Mouse (Mus musculus): ENCODE results near the gene Slco3a1. TPM values are rescaled to one million over a fixed set of nuclear protein-coding genes. Genes with fewer than 3 reads are reported as not detected.

Slco3a1 gene
- total RNA-seq, 2 experiments from 2014 or later: 52.5 to 56.1 TPM

DNA sequence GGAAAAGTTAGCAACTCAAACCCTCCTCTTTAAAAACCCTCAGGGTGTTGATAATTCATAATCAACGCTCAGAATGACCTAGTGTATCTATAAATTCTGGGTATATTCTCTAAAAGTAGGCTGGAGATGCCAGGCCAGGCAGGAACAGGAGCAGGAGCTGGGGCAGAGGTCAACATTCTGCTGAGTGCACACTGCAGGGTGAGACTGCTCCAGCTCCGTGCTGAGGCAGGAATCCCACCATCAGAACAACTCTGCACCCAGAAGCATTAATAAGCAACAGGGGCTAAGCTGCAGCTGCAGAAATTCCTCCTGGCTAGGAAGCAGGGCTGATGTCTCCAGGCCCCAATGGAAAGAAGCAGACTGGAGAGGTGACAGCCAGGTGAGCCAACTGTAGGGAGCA lies 182.9 kb downstream of the Slco3a1 start:
- intact Hi-C loops (cut with DNase I): loop anchor here (2.0 kb wide), 1 partner anchor 739 kb away; no protein-coding TSS in a partner anchor
- DNase-seq (ENCODE audit: low spot score in 2 of 2): no peak

DNA sequence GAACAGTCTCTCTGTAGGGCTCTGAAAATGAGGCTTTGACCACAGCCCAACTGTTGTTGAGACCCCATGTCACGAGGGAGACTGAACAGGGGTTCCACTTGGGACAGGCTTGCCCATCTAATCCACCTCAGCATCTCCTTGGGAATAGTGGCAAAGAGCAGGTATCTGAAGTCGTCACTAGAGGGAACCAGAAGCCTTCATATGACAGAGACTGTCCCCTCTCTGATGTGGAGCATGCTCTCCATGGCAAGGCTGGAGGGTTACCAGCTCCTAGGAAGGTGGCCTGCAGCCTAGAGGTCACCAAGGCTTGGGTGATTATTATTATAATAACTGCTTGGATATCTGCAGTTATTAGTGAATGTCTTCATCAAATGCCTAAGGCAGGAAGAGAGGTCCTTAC lies 183.4 kb downstream of the Slco3a1 start:
- intact Hi-C loops (cut with DNase I): loop anchor here (2.0 kb wide), 1 partner anchor 740 kb away; no protein-coding TSS in a partner anchor
- peak in 1 of 2 experiments; percentile 67 for DNase-seq (ENCODE audit: low spot score in 2 of 2)

DNA sequence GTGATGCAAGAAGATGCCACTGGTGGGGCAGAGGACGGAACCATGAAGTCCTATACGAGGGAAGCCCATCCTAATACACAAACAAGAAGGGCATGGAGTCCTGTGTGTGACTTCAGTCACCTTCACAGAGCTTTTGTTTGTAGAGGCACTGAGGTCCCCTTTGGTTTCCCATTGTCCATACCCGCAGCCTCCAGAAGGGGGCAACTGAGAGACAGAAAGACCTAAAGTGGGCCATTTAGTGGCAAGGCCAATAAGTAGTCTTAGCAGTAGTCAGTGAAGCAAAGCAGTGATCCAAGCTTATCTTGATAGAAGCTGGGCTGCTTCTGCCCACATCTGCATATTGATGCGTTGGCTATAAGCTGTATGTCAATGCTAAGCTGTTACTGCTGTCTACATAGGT lies 184.9 kb downstream of the Slco3a1 start:
- intact Hi-C loops (cut with DNase I): loop anchor here (2.0 to 5.0 kb wide), 2 partner anchors 741 to 998 kb away; no protein-coding TSS in a partner anchor
- DNase-seq (ENCODE audit: low spot score in 2 of 2): no peak

DNA sequence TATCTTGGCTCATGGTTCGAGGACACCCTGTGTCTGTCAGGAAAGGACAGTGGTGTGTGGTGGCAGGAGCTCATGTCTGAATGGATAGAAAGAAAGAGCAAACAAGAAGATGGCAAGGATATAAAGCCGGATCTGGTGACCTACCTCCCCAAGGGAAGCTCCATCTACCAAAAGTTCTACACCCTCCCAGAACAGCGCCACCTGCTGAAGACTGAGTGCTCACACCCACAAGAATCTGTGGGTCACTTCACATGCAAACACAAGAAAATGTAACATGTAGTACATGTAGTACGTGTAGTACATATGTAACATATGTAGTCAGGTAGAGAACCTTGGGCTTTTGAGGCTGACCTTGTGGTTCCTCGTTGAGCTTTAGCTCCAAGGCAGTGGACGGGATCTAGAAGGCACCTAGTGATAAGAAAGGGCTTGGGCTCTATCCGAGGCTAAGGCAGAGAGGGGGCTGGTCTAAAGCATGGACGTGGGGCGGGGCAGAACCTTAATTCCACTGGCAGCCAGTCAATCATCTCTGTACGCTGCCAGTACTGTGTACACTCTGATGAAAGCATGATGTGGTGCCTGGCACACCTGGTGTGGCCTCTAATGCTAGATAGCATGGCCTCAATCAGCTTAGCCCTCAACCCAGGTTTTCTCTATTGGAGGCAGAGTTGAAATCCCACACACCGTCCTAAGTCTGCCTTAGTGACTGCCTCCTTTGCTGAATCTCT lies 186.2 kb downstream of the Slco3a1 start:
- intact Hi-C loops (cut with DNase I): loop anchor here (5.0 kb wide), 1 partner anchor 999 kb away; no protein-coding TSS in a partner anchor
- DNase-seq (ENCODE audit: low spot score in 2 of 2): no peak

GRCm38 (mm10) chr7:74367350-74367749 lies 187.2 kb downstream of the Slco3a1 start:
- DNase-seq (ENCODE audit: low spot score in 2 of 2): peak; percentile 63 to 70
- intact Hi-C loops (cut with DNase I): loop anchor here (2.0 to 5.0 kb wide), 2 partner anchors 187 to 1000 kb away; partner anchors contain the start of gene Slco3a1

DNA sequence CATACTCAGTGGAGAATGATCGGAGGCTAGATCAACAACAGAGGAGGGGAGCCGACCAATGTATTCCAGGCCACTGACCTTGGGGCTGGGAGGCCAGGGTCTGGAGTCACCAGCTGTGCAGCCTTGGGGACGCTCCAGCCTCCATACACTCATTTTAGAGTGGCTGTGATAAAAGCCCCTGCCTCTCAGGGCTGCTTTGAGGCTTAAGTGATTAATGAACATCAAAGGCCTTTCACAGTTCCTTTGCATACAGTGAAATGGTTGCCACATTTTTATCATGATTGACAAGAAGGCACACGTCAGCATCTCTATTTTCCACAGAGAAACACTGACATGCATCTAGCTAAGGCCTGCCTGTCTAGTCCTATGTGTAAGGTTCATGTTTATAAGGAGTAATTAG lies 189.0 kb downstream of the Slco3a1 start:
- intact Hi-C loops (cut with DNase I): loop anchor here (2.0 to 5.0 kb wide), 2 partner anchors 189 to 1002 kb away; partner anchors contain the start of gene Slco3a1

DNA sequence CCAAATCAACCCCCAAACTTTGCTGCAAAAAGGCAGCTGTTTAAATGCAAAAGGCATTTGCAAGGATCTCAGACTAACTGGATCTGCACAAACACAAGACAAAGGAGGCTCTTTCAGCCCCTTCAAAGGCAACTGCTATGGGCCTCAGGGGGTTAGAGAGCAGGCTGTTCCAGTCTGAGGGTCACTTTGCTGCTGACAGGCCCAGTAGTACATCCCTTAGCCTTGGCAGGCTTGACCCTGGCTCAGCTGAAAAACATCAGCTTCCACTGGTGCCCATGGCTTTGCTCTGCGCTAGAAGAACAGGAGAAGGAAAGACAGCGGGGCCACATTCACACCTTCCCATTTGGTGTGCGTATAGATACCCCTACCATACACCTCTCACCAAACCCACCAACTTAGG lies 189.6 kb downstream of the Slco3a1 start:
- intact Hi-C loops (cut with DNase I): loop anchor here (5.0 kb wide), 1 partner anchor 1002 kb away; no protein-coding TSS in a partner anchor
- no peak for DNase-seq (ENCODE audit: low spot score in 2 of 2)

More for the DNA sequence above, 189.0 kb downstream of the Slco3a1 start:
- no peak for DNase-seq (ENCODE audit: low spot score in 2 of 2)

- intact Hi-C loops (cut with DNase I): no loop called here
- DNase-seq (ENCODE audit: low spot score in 2 of 2): no peak
Measured at GRCm38 (mm10) chr7:74363440-74363839, 191.1 kb downstream of the Slco3a1 start.

DNA sequence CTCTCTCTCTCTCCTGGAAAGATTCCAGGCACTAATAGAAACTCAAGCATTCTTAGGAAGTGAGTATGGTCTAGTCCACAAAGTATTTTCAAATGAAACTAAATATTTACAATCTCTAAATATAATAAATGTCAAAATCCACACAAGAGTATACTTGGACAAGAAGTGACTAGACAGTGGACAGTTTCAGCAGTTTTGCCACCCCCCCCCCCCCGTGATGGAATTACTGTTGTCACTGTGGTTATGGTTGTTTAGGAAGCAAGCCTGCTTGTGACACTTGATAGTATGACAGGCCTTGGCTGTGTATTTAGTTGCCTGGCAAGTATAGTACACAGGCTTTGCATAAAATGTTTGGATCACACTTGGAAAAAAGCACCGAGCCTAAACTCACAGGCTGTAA lies 192.9 kb downstream of the Slco3a1 start:
- intact Hi-C loops (cut with DNase I): no loop called here
- no peak for DNase-seq (ENCODE audit: low spot score in 2 of 2)

- intact Hi-C loops (cut with DNase I): loop anchor here (10.0 kb wide), 1 partner anchor 242 kb away; no protein-coding TSS in a partner anchor
- DNase-seq (ENCODE audit: low spot score in 2 of 2): peak in 1 of 2 experiments; percentile 55
Measured at GRCm38 (mm10) chr7:74357027-74357426, 197.6 kb downstream of the Slco3a1 start.

- intact Hi-C loops (cut with DNase I): loop anchor here (1.0 to 10.0 kb wide), 3 partner anchors 240 to 700 kb away; no protein-coding TSS in a partner anchor
- peak; percentile 62 to 78 for DNase-seq (ENCODE audit: low spot score in 2 of 2)
Measured at GRCm38 (mm10) chr7:74354527-74355256, 199.9 kb downstream of the Slco3a1 start.

DNA sequence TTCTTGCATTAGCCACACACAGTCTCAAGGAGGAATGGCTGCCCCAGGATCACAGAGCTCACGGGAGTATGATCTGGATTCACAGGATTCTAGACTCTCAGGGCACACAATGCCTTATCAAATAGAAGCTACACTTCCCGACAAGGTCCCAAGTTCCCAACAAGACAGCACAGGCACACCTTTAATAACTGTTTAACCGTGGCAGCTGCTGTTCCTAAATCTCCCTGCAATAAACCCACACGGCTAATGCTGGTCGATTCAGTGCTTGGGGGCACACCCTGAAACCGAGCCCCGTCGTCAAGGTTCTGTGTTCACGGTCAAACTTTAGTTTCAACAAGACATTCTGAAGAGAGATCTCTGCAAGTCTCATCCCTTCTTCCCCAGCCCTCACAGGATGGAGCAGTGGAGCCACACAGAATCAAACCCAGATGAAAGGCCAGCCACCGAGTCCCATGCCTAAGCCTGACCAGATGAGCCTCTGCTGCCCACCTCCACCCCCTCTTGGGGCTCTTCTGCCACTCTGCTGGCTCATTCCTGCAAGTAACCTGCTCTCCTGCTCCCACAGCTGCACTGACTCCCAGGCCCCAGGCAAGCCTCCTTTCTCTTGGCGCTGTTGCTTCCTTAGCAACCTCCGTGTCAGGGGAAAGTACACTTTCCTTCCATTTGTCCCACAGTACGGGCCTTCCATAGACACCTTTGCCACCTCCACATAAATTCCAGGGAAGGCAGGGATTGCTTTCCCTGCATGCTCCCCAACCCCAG lies 200.7 kb downstream of the Slco3a1 start:
- DNase-seq (ENCODE audit: low spot score in 2 of 2): no peak
- intact Hi-C loops (cut with DNase I): loop anchor here (1.0 to 10.0 kb wide), 3 partner anchors 239 to 700 kb away; no protein-coding TSS in a partner anchor

GRCm38 (mm10) chr7:74353240-74353639 lies 201.3 kb downstream of the Slco3a1 start:
- DNase-seq (ENCODE audit: low spot score in 2 of 2): no peak
- intact Hi-C loops (cut with DNase I): loop anchor here (10.0 kb wide), 1 partner anchor 238 kb away; no protein-coding TSS in a partner anchor

- DNase-seq (ENCODE audit: low spot score in 2 of 2): no peak
- intact Hi-C loops (cut with DNase I): no loop called here
Measured at GRCm38 (mm10) chr7:74348318-74348890, 206.2 kb downstream of the Slco3a1 start.

DNA sequence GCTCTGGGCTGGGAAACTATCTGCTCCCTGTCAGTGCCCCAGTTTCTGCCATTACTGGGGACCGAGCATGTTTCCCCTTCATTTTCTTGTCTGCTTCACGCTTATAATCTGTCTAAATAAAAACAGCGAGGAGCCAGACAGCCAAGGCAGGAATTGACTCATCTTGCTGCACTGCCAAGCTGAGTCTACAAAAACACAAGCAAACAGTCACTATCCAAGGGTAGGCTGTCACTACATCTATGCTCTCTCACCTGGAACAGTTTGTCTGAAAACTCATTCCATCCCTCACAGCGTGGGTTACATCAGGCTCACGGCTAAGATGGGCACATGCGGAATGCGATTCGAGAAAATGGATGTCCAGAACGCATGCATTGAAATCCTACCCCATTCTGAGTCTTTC lies 207.6 kb downstream of the Slco3a1 start:
- DNase-seq (ENCODE audit: low spot score in 2 of 2): peak in 1 of 2 experiments; percentile 47
- intact Hi-C loops (cut with DNase I): no loop called here

GRCm38 (mm10) chr7:74346451-74346850 lies 208.1 kb downstream of the Slco3a1 start:
- DNase-seq (ENCODE audit: low spot score in 2 of 2): no peak
- intact Hi-C loops (cut with DNase I): no loop called here

GRCm38 (mm10) chr7:74341149-74341805 lies 213.3 kb downstream of the Slco3a1 start:
- intact Hi-C loops (cut with DNase I): no loop called here
- DNase-seq (ENCODE audit: low spot score in 2 of 2): no peak

- intact Hi-C loops (cut with DNase I): no loop called here
- no peak for DNase-seq (ENCODE audit: low spot score in 2 of 2)
Measured at GRCm38 (mm10) chr7:74340419-74340954, 214.1 kb downstream of the Slco3a1 start.
